Mouse (Mus musculus): ENCODE measurements around the gene Chrnb4.

Gene Chrnb4

GRCm38 (mm10) chr9:55023902-55024583 is 24.5 kb downstream of the Chrnb4 start:
- DNase-seq (ENCODE audit: low read depth in 1 of 2, low spot score in 2 of 2), result peak; percentile 42 to 80

GRCm38 (mm10) chr9:55023326-55023725 is 25.3 kb downstream of the Chrnb4 start:
- DNase-seq (ENCODE audit: low read depth in 1 of 2, low spot score in 2 of 2), result no peak

- DNase-seq (ENCODE audit: low read depth in 1 of 2, low spot score in 2 of 2), result no peak
These were observed 31.7 kb downstream of the Chrnb4 start for GRCm38 (mm10) chr9:55016926-55017325.

- no peak for DNase-seq (ENCODE audit: low read depth in 1 of 2, low spot score in 2 of 2)
These were observed 37.8 kb downstream of the Chrnb4 start for GRCm38 (mm10) chr9:55010588-55011350.

GRCm38 (mm10) chr9:55009692-55010091 is 38.9 kb downstream of the Chrnb4 start:
- no peak for DNase-seq (ENCODE audit: low read depth in 1 of 2, low spot score in 2 of 2)

- DNase-seq (ENCODE audit: low read depth in 1 of 2, low spot score in 2 of 2), result no peak
These were observed 45.0 kb downstream of the Chrnb4 start for GRCm38 (mm10) chr9:55003609-55004008.

GRCm38 (mm10) chr9:54995645-54996044 is 52.9 kb downstream of the Chrnb4 start:
- no peak for DNase-seq (ENCODE audit: low read depth in 1 of 2, low spot score in 2 of 2)

- DNase-seq (ENCODE audit: low read depth in 1 of 2, low spot score in 2 of 2), result no peak
These were observed 54.2 kb downstream of the Chrnb4 start for GRCm38 (mm10) chr9:54994381-54994780.

GRCm38 (mm10) chr9:54990362-54990761 is 58.2 kb downstream of the Chrnb4 start:
- DNase-seq (ENCODE audit: low read depth in 1 of 2, low spot score in 2 of 2), result no peak

GRCm38 (mm10) chr9:54982401-54982800 is 66.2 kb downstream of the Chrnb4 start:
- no peak for DNase-seq (ENCODE audit: low read depth in 1 of 2, low spot score in 2 of 2)

- DNase-seq (ENCODE audit: low read depth in 1 of 2, low spot score in 2 of 2), result no peak
These were observed 67.0 kb downstream of the Chrnb4 start for GRCm38 (mm10) chr9:54981291-54982191.

GRCm38 (mm10) chr9:54980674-54981073 is 67.9 kb downstream of the Chrnb4 start, which contains the start of gene Chrna5:
Gene Chrna5, plus strand, starts transcription at chr9:54980880.
- no peak for DNase-seq (ENCODE audit: low read depth in 1 of 2, low spot score in 2 of 2)

All from monocyte, adult 2 months (primary cell).